Mouse (Mus musculus): ENCODE measurements around the gene Gtf3c1. TPM values are rescaled to one million over a fixed set of nuclear protein-coding genes. Genes with fewer than 3 reads are reported as not detected.

Gtf3c1 gene
- polyA plus RNA-seq, 1 experiment from 2014 or later, result 30.5 TPM

DNA sequence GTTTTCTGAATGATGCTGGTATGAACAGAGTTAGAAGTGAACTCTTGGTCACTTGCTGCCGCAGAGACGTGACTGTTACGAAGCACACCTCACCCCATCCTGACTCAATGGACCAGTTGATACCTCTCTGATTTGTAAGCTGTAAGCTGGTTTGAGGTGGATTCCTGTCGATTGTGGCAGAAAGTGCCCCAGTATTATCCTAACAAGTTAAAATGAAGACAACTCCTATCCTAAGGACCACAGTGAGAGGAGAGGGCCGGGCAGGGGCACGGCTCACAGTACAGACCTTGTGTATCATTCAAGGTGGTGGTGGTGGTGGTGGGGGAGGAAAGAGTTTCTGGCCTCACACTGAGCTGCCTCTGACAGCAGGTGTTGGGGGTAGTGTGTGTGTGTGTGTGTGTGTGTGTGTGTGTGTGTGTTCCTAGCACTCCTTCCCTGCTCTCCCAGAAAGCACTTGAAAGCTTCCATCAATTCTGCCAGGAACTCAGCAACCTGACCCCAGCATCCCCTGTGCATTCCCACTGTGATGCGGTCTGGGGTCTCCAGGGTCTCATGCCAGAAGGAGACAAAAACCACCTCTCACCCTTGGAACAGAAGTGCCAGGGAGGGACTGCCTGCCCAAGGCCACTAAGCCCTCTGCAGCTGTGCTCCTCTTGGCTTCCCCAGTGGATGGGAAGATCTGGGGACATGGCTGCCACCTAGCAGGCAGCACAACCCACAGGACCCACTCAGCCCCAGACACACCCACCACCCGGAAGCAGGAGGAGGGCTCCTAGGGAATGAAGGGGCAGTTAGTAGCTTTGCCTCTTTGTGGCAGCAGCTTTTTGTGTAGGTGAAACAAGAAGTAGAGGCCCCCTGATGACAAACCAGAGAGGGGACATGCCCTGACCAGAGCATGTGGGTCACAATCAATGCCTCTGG, 70.1 kb downstream of the Gtf3c1 start:
- Histone ChIP-seq H3K27ac (ENCODE audit: low read length) (no peak overlapping the region), H3K36me3 (ENCODE audit: control insufficient read depth, insufficient read depth, low read length) (peaks cover 18% of the 10 kb centered on the region), H3K4me3 (ENCODE audit: low read length) (no peak overlapping the region), H3K4me1 (replicated peaks; ENCODE audit: control insufficient read depth, insufficient read depth, low read length) (peaks cover 14% of the 10 kb centered on the region), H3K9me3 (ENCODE audit: control insufficient read depth, low read length) (no peaks in the 10 kb centered on the region), H3K4me2 (ENCODE audit: low read depth, low read length) (no peak overlapping the region), H3K9ac (ENCODE audit: low read length) (no peak overlapping the region), H3K27me3 (ENCODE audit: control insufficient read depth, insufficient read depth, low read depth, low read length) (no peaks in the 10 kb centered on the region)
- WGBS, result 80% methylated on average over 8 of the region's 8 CpGs
- ATAC-seq (ENCODE audit: low read depth), result no peak

DNA sequence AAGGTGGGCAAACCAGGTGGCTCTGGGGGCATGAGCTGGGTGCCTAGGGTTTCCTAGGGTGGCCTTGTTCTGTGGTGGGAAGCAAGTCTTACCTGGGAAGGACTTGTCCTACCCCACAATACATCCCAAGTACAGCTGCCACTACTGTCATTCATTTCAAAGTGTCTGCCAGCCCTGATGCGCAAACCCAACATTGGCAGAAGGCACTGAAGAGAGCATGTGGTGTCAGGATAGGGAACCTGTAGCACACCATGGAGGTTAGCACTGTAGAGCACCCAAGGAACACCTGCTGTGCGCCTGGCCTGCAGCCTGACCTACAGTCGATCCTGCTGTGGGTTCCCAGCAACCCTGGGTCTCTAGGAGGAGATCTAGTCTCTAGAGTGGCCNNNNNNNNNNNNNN, 76.6 kb downstream of the Gtf3c1 start:
- no peaks in the 10 kb centered on the region for H3K27me3 ChIP-seq (ENCODE audit: control insufficient read depth, insufficient read depth, low read depth, low read length)
- H3K9me3 ChIP-seq (ENCODE audit: control insufficient read depth, low read length), result peaks cover 4% of the 10 kb centered on the region; the same call in 1 of the 2 replicates
- no peak overlapping the region for H3K4me2 ChIP-seq (ENCODE audit: low read depth, low read length)
- ATAC-seq (ENCODE audit: low read depth), result no peak
- H3K9ac ChIP-seq (ENCODE audit: low read length), result no peak overlapping the region
- 77% methylated on average over 3 of the region's 3 CpGs for WGBS
- H3K4me3 ChIP-seq (ENCODE audit: low read length), result no peak overlapping the region
- H3K4me1 ChIP-seq (replicated peaks; ENCODE audit: control insufficient read depth, insufficient read depth, low read length), result peaks cover 28% of the 10 kb centered on the region
- H3K27ac ChIP-seq (ENCODE audit: low read length), result peak overlapping the region; percentile 85; the same call in 1 of the 2 replicates
- H3K36me3 ChIP-seq (ENCODE audit: control insufficient read depth, insufficient read depth, low read length), result no peaks in the 10 kb centered on the region

DNA sequence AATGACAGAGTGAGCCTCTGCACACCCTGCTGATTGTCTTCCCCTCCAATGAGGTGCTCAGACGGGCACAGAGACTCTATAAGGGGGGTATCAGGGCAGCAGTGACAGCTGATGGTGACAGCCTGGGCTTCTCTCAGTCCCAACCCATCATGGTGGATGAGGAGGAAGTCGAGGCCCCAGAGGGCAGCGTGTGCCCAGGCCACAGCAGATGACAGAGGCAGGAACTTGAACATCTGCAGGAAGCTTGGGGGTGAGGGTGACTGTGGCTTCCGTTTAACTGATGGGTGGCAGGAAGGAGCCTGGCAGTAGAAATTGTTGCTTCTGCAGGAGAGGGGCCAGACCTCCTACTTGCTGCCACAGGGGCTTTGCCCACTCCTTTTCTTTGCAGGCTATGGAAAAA, 77.3 kb downstream of the Gtf3c1 start:
- H3K4me1 ChIP-seq (replicated peaks; ENCODE audit: control insufficient read depth, insufficient read depth, low read length), result peaks cover 21% of the 10 kb centered on the region
- H3K27me3 ChIP-seq (ENCODE audit: control insufficient read depth, insufficient read depth, low read depth, low read length), result no peaks in the 10 kb centered on the region
- H3K9me3 ChIP-seq (ENCODE audit: control insufficient read depth, low read length), result peaks cover 4% of the 10 kb centered on the region; the same call in 1 of the 2 replicates
- ATAC-seq (ENCODE audit: low read depth), result no peak
- 33% methylated on average over 4 of the region's 4 CpGs for WGBS
- peak overlapping the region; percentile 6; the same call in 1 of the 2 replicates for H3K4me2 ChIP-seq (ENCODE audit: low read depth, low read length)
- no peaks in the 10 kb centered on the region for H3K36me3 ChIP-seq (ENCODE audit: control insufficient read depth, insufficient read depth, low read length)
- H3K9ac ChIP-seq (ENCODE audit: low read length), result no peak overlapping the region
- H3K27ac ChIP-seq (ENCODE audit: low read length), result no peak overlapping the region; the same call in 1 of the 2 replicates
- H3K4me3 ChIP-seq (ENCODE audit: low read length), result no peak overlapping the region

DNA sequence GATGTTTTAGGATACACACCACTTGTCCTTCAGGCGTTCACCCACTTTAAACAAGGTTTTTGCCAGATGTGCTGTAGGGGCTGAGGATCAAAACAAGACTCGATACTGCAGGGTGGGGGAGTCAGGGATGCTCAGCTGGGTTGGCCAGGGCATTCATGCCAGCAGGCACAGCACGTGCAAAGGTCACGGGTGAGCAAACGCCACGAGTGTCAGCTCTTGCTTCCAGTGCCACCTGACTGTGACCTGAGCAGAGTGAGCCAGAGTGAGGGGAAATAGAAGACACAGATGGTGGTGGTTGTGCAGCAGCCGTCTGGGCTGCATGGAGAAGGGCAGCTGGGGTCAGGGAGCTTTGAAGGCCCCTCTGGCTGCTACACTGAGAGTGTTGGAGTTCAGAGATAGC, 81.8 kb downstream of the Gtf3c1 start:
- H3K9ac ChIP-seq (ENCODE audit: low read length), result no peak overlapping the region
- H3K4me2 ChIP-seq (ENCODE audit: low read depth, low read length), result no peak overlapping the region
- ATAC-seq (ENCODE audit: low read depth), result no peak
- no peak overlapping the region for H3K27ac ChIP-seq (ENCODE audit: low read length)
- no peaks in the 10 kb centered on the region for H3K36me3 ChIP-seq (ENCODE audit: control insufficient read depth, insufficient read depth, low read length)
- peaks cover 4% of the 10 kb centered on the region; the same call in 1 of the 2 replicates for H3K9me3 ChIP-seq (ENCODE audit: control insufficient read depth, low read length)
- WGBS, result 46% methylated on average over 7 of the region's 7 CpGs
- peaks cover 14% of the 10 kb centered on the region for H3K4me1 ChIP-seq (replicated peaks; ENCODE audit: control insufficient read depth, insufficient read depth, low read length)
- no peaks in the 10 kb centered on the region for H3K27me3 ChIP-seq (ENCODE audit: control insufficient read depth, insufficient read depth, low read depth, low read length)
- no peak overlapping the region for H3K4me3 ChIP-seq (ENCODE audit: low read length)

DNA sequence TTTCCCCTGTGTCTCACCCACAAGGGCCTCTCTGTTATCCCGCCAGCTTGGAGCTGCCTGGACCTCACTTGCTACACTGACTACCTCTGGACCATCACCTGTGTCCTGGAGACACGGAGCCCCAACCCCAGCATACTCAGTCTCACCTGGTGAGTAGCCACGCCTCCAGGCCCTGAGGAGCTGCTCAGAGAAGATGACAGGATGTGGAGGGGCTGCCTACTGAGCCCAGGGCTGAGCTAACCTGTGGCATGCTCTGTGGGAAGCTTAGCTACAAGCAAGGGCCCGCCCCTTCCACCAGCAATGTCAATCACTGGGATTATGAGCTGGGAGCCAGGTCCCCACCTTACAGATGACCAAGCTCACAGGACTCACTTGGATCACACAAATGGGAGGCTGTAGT, 82.4 kb downstream of the Gtf3c1 start:
- H3K9me3 ChIP-seq (ENCODE audit: control insufficient read depth, low read length), result peaks cover 4% of the 10 kb centered on the region; the same call in 1 of the 2 replicates
- no peak overlapping the region for H3K27ac ChIP-seq (ENCODE audit: low read length)
- no peak overlapping the region for H3K4me2 ChIP-seq (ENCODE audit: low read depth, low read length)
- H3K36me3 ChIP-seq (ENCODE audit: control insufficient read depth, insufficient read depth, low read length), result no peaks in the 10 kb centered on the region
- H3K9ac ChIP-seq (ENCODE audit: low read length), result no peak overlapping the region
- ATAC-seq (ENCODE audit: low read depth), result no peak
- H3K27me3 ChIP-seq (ENCODE audit: control insufficient read depth, insufficient read depth, low read depth, low read length), result no peaks in the 10 kb centered on the region
- H3K4me1 ChIP-seq (replicated peaks; ENCODE audit: control insufficient read depth, insufficient read depth, low read length), result peaks cover 9% of the 10 kb centered on the region
- H3K4me3 ChIP-seq (ENCODE audit: low read length), result no peak overlapping the region
- WGBS, result 55% methylated on average over 4 of the region's 4 CpGs

DNA sequence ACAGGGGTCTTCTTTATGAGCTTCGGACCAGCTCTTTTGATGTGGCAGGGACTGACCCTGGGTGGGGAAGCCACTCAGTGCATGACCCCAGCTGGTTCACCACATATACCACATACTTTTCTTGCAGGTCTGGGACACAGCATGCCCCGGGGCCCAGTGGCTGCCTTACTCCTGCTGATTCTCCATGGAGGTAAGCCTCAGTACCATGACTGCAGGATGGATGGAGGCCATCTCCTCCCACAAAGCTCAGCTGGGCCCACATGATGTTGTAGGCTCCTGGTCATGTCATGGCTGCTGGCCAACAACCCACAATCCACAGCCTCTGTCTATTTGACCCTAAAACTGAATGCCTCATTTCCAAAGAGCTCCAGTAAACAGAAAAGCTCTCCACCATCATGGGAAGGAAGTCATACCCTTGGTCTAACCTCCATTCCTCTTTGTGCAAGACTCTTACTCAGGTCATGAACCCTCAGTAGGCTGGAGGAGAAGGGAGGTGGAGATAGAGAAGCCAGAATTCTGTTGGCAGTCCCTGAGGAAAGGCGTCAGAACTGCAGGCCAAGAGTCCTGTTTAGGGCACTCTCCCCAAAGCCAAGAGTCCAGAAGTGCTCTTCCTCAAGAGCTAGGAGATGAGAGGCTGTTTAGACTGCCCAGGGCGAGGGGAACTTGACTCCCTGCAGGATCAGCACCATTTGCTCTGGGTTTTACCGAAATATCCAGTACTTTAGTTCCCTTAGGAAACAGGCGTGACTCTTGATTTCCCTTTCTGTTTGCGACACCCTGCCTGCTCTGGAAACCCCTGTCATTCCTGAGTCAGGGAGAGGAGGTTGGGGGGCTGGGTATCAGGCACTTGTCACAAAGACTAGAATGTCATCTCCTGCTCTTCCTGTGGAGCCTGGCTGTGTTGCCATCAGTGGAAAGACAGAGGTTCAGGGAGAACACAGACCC, 84.6 kb downstream of the Gtf3c1 start:
- 50% methylated on average over 7 of the region's 7 CpGs for WGBS
- Histone ChIP-seq H3K4me3 (ENCODE audit: low read length) (no peak overlapping the region), H3K4me1 (replicated peaks; ENCODE audit: control insufficient read depth, insufficient read depth, low read length) (peaks cover 6% of the 10 kb centered on the region), H3K9me3 (ENCODE audit: control insufficient read depth, low read length) (no peaks in the 10 kb centered on the region), H3K4me2 (ENCODE audit: low read depth, low read length) (no peak overlapping the region), H3K36me3 (ENCODE audit: control insufficient read depth, insufficient read depth, low read length) (no peaks in the 10 kb centered on the region), H3K9ac (ENCODE audit: low read length) (no peak overlapping the region), H3K27ac (ENCODE audit: low read length) (0 out of 2 replicates have a peak overlapping the region, but pooled peaks have one; percentile 2), H3K27me3 (ENCODE audit: control insufficient read depth, insufficient read depth, low read depth, low read length) (no peaks in the 10 kb centered on the region)
- peak; percentile 53 for ATAC-seq (ENCODE audit: low read depth)

DNA sequence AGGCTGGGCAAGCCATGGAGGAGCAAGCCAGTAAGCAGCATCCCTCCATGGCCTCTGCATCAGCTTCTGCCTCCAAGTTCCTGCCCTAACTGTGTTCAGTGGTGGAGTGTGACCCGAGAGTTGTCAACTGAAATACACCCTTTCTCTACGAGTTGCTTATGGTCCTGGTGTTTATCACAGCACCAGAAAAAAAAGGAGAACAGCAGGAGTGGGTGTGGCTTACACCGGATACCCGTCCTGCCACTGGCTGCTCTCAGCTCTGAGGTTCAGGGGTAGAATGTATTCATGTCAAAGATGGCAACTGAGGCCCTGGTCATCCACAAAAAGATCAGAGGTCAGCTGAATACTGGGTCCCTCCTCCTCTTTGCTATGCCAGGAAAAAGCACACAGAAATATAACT, 87.5 kb downstream of the Gtf3c1 start:
- peaks cover 6% of the 10 kb centered on the region for H3K4me1 ChIP-seq (replicated peaks; ENCODE audit: control insufficient read depth, insufficient read depth, low read length)
- H3K36me3 ChIP-seq (ENCODE audit: control insufficient read depth, insufficient read depth, low read length), result no peaks in the 10 kb centered on the region
- 66% methylated on average over 4 of the region's 4 CpGs for WGBS
- no peak for ATAC-seq (ENCODE audit: low read depth)
- no peaks in the 10 kb centered on the region for H3K27me3 ChIP-seq (ENCODE audit: control insufficient read depth, insufficient read depth, low read depth, low read length)
- H3K4me2 ChIP-seq (ENCODE audit: low read depth, low read length), result no peak overlapping the region
- H3K9me3 ChIP-seq (ENCODE audit: control insufficient read depth, low read length), result no peaks in the 10 kb centered on the region
- H3K27ac ChIP-seq (ENCODE audit: low read length), result no peak overlapping the region
- no peak overlapping the region for H3K4me3 ChIP-seq (ENCODE audit: low read length)
- H3K9ac ChIP-seq (ENCODE audit: low read length), result no peak overlapping the region

DNA sequence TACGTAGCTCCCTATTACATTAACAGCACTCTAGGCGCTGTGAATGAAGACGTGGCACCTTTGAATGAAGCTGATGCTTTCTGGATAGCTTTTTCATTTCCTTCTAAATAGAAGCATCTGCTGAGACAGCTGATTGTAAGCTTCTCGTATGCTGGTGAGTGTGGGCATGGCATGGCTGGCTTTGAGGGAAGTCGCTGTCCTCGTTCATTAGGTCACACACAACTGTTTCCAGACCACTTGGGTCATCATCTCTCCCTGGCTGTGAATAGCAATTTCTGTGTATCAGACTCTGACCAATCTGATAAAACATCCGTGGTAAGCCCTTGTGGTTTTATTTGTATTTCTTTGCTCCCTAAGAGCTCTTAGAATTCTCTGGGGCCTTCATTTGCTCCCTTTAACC, 89.6 kb downstream of the Gtf3c1 start:
- Histone ChIP-seq H3K36me3 (ENCODE audit: control insufficient read depth, insufficient read depth, low read length) (no peaks in the 10 kb centered on the region), H3K4me1 (replicated peaks; ENCODE audit: control insufficient read depth, insufficient read depth, low read length) (peaks cover 1% of the 10 kb centered on the region), H3K4me2 (ENCODE audit: low read depth, low read length) (no peak overlapping the region), H3K27me3 (ENCODE audit: control insufficient read depth, insufficient read depth, low read depth, low read length) (no peaks in the 10 kb centered on the region; the same call in 1 of the 2 replicates), H3K27ac (ENCODE audit: low read length) (no peak overlapping the region), H3K4me3 (ENCODE audit: low read length) (no peak overlapping the region), H3K9me3 (ENCODE audit: control insufficient read depth, low read length) (no peaks in the 10 kb centered on the region), H3K9ac (ENCODE audit: low read length) (no peak overlapping the region)
- no peak for ATAC-seq (ENCODE audit: low read depth)
- 74% methylated on average over 7 of the region's 7 CpGs for WGBS

DNA sequence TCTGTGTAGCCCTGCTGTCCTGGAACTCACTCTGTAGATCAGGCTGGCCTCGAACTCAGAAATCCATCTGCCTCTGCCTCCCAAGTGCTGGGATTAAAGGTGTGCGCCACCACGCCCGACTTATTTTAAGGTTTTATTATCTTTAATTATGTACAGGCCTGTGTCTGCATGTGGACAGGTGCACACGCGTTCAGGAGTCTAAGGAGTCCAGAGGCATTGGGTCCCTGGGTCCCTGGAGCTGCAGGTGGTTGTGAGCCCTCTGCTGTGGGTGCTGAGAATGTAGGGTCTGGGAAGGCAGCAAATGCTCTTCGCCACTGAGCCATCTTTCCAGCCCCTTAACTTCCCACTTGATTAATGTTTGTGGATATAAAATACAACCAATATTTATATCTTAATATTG, 92.1 kb downstream of the Gtf3c1 start:
- no peak overlapping the region for H3K4me3 ChIP-seq (ENCODE audit: low read length)

More for the DNA sequence above, 92.1 kb downstream of the Gtf3c1 start:
- no peak for ATAC-seq (ENCODE audit: low read depth)
- Histone ChIP-seq H3K9me3 (ENCODE audit: control insufficient read depth, low read length) (no peaks in the 10 kb centered on the region), H3K4me2 (ENCODE audit: low read depth, low read length) (no peak overlapping the region), H3K27me3 (ENCODE audit: control insufficient read depth, insufficient read depth, low read depth, low read length) (no peaks in the 10 kb centered on the region; the same call in 1 of the 2 replicates), H3K9ac (ENCODE audit: low read length) (no peak overlapping the region), H3K4me1 (replicated peaks; ENCODE audit: control insufficient read depth, insufficient read depth, low read length) (no peaks in the 10 kb centered on the region), H3K27ac (ENCODE audit: low read length) (no peak overlapping the region), H3K36me3 (ENCODE audit: control insufficient read depth, insufficient read depth, low read length) (no peaks in the 10 kb centered on the region)
- WGBS, result 86% methylated on average over 7 of the region's 7 CpGs
